Mouse (Mus musculus) heart, adult 9 months (tissue): ENCODE results near the gene Meis1.

ENCODE experiments used
- DNase-seq, 2 experiments: peaks; one replicate each; pipeline ENCODE4 v3.0.0; 2022; ENCODE audit warnings: low spot score in 2 of 2

The Meis1 gene

DNA sequence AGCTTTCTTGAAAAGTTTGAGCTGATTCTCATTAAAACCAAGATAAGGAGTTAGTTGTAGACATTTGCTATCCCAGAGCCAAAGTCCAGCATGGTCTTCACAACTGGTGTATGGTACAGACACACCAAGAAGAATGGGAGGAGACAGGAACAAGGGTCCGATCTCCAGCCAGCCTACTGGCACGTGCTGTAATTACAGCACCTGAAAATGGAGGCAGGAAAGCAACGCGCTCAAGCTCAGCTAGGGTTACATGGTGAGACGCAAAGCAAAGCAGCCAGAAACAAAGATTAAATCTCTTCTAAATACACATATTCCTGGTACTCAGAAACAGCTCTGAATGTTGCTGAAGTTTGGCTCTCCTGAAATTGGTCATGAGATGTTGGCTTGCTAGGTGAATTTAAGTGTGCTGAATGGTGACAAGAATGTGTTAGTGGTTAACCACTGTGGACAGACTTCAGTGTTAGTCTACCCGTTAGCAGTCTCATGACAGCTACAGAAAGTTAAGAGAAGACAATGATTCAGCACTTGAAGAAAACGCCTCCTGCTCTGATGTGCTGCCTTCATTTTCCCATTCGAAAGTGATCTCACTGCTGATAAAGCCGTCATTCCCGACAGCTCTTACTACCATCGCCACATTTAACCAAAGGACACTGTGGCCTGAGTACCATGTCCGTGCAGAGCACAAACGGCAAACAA lies 70.0 kb downstream of the Meis1 start:
- DNase-seq = no peak

- DNase-seq = no peak
These were observed 71.4 kb downstream of the Meis1 start for GRCm38 (mm10) chr11:18947434-18947833.

DNA sequence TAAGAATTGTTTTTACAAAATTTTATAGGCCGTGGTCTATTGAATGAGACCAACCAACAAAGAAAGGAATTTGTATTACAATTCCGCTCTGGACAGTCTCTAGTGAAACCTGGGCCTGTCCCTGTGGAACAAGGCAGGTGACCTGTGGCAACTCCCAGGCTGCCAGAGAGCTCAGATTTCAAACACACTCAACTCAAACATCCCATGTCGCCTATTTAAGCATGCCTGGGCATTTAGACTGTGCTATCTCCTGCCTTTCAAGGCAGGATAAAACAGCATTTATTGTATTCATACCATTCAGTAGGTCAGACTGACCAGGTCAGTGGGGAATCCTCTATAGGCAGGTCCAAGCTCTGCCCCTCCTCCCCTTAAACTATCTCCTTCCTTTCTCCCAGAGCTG lies 73.0 kb downstream of the Meis1 start:
- DNase-seq = no peak

- no peak for DNase-seq
These were observed 73.7 kb downstream of the Meis1 start for GRCm38 (mm10) chr11:18944972-18945625.

DNA sequence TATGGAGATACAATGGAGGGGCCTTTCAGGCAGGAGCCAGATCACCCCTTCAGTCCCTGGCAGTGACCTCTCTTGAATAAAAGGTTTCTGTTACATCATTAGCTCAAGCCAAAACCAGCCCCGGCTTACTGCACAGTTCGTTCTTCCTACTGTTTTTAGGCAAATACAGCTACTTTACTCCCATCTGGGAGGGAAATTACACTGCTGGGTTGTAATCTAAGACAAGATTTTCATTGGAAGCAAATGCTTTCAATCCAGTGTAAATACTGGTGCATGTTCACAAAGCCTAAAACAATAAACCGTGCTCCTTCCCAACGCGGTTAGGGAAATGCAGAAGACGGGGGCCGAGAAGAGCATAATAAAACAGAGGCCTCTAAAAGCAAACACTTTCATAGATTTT lies 74.6 kb downstream of the Meis1 start:
- no peak for DNase-seq

GRCm38 (mm10) chr11:18942990-18943389 lies 75.8 kb downstream of the Meis1 start:
- DNase-seq = no peak

DNA sequence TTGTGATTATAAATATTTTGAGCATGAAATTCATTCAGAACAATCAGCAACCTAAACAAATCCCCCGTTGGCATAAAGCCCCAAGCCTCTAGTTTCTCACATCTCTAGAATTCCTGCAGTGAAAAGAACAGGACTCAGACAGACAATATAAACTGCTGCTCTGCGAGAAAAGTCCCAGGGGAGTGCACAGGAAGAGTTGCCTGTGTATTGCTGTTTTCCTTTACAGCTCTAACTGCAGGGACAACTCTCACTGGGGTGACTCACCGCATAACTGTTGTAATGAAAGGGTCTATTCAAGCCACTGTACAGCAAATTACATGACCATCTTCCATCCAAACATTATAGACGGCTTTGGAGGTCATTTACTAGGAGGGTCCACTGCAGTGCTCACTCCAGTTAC lies 77.9 kb downstream of the Meis1 start:
- DNase-seq = peak in 1 of 2 experiments; percentile 49

- no peak for DNase-seq
These were observed 83.9 kb downstream of the Meis1 start for GRCm38 (mm10) chr11:18934921-18935320.

DNA sequence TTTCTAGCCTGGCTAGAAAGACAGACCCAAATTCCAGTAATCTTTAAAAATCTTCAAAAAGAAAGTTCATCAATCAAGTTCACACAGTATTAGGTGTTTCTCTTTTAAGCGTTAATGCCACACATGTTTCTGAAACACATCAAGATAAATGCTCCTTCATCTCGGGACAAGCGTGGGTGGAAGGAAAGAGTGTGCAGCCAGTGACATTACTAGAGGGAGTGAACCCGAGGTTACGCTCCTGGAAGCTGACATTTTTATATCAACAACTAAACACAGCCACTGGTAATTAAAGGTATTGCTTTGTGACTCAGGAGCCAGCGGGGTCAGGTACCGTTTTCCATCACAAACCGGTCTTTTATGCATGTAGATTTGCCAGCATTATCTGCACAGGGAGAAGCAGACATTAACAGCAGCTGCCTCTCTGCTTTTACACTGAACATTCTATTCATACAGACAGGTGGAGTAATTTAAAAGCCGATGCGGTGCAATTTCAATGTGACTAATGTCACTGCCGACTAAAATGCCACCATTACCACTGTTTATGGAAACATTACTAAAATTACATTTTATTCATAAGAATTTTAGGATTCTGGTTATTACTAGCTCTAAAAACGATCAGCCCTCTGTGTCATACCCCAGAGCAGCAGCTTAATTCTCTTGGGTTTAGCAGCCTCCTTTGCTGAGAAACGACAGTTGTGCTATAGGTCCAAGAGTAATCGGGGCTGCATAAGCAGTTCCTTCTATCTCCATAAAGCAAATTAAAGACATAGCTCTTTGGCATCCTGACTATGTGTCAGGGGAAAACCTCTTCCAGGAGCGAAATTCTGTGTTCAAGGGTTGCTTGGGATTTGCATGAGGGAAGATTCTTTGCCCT lies 87.5 kb downstream of the Meis1 start:
- DNase-seq = no peak

DNA sequence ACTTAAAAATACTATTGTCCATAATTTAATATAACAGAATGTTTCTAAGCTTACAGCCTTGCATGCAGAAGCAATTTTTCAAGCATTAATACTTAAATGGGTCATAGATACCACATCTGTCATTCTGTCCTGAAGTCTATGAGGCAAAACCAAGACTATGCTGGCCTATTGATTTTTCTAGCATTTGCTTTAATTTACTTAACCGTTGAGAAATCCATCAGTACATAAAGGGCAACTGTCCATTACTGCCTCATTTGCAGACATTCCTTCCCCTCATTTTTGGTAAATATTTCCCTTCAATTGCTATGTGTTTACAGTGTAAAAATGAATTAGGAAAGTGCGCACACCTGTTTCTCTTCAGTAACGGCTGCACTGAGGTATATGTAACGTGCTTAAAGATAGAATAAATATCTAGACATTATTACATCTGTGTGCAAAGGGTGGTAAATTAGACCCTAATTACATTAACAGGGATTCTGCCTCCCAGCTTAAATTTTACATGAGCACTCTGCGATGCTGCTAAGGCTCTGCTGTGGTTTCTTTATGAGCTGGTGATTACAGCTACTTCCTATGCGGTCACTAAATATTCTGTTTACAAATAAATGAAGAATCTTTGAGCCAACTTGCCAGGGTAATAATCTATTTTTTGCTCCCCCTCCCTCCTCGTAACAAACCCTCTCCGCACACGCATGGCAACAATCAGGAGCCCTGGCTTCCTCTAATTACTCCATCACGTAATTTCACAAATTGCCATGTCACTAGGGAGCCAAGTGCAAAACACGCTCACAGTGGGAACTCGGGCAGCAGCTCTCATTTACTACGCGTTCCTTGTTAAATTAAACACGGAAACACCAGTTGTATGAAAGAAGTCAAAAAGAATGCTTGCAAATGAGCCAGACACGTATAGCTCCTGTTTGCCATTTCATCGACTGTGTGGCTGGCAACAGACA lies 88.7 kb downstream of the Meis1 start:
- no peak for DNase-seq

- peak; percentile 61 to 81 for DNase-seq
These were observed 91.4 kb downstream of the Meis1 start for GRCm38 (mm10) chr11:18927351-18927750.

DNA sequence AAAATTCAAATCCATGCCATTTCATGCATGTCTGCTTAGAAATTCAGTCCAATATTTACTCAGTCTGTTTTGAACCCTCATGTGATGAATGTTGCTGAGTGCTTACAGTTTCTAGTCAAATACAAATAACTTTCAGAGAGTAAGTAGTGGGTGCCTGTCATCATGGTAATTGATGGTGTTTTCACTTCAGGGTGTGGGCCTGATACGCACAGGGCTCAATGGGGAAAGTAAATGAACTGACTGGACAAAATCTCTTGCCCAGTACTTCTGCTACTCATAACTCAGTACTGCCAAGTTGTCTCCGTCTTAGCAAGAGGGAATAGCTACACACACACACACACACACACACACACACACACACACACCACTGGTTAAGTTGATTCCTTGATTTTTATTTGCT lies 92.0 kb downstream of the Meis1 start:
- DNase-seq = no peak

GRCm38 (mm10) chr11:18924583-18925334 lies 94.0 kb downstream of the Meis1 start:
- peak in 1 of 2 experiments; percentile 32 for DNase-seq

DNA sequence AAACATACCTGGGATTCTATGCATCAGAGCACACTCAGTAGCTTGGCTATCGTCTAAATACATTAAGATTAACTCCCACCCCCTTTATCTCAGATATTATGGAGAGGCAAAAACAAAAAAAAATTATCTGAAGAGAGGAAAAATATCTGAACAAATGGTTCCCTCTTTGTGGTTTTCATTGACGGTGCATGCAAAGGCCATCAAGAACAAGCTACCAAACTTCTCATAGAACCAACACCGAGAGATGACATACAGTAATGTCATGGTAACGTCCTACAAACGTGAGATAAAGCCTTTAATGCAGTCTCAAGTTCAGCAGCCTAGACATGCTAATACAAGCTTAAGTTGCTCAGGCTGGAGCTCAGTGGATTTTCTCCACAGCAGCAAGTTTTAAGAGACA lies 95.5 kb downstream of the Meis1 start:
- DNase-seq = no peak

- DNase-seq = no peak
These were observed 98.1 kb downstream of the Meis1 start for GRCm38 (mm10) chr11:18920651-18921050.

DNA sequence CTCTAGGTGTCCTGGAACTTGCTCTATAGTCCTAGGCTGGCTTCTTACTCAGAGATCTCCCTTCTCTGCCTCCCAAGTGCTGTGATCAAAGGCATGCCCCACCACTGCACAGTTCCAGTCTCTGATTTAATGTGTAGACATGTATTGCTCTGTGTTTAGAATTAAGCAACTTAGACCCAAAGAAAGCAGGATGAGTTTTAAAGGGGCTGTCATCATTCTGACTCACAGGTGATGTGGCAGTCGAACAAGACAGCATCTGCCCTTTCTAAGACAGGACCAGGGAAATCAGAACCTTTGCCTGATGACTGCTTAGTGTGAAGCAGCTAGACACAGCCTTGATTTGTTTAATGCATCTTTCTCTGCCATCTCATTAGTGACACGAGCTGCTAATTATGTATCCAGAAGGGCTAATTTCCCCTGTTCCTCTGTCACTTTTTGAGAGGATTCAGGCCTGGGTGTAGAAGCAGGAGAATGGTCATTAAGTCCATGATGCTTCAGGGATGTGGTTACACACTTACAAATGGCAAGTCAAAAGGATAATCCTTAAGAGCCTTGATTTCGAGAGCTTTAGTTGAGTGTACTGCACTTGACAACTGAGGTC lies 99.5 kb downstream of the Meis1 start:
- DNase-seq = no peak

DNA sequence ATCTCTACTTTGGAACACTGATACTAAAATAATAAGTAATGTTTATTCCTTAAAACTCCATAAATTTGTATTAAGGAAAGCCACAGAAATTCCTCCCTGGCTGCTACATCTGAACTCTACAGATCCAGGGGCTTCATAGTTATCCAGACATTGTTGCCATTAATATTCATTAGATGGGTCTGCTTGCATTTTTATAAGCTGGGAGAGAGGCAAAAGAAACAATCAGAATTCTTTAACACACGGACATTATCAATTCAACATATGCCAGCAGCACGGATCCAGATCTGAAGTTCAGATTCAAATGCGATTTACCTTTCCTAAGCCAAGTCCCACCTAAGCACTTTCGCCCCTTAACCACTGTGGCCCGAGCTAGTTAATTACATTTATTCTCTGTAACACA lies 100.9 kb downstream of the Meis1 start:
- DNase-seq = no peak

- DNase-seq = no peak
These were observed 105.5 kb downstream of the Meis1 start for GRCm38 (mm10) chr11:18913251-18913650.

GRCm38 (mm10) chr11:18912311-18913019 lies 106.3 kb downstream of the Meis1 start:
- DNase-seq = no peak

DNA sequence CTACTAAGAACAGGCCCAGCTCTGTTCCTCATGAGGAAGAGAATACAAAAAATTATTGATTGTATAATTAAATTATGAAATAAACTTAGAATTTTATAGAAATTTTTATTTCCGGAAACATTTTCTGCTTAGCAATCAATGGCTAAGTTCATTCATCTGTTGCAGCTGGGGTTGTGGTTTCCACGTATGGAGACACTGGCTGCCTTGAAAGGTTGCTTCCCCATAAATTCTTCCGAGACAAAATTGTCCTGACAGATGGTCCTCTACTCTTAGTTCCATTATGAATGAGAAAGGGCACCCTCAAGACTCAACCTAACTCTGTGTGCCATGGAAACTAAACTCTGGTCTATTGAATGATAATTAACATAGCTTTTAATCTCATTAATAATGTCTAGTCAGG lies 111.9 kb downstream of the Meis1 start:
- DNase-seq = no peak
